In genomic region chr7:67619836-67620235, GRCm38 (mm10) we compare ENCODE assay signal across 14 mouse cellular contexts. TPM values are rescaled to one million over a fixed set of nuclear protein-coding genes. Genes with fewer than 3 reads are reported as not detected.
DNase-seq lines count a peak whose midpoint lies in the region; ATAC-seq and TF ChIP-seq lines count a peak whose summit lies in the region.
"Had no signal": no experiment of that assay in that cellular context is flagged by ENCODE, and none has a peak within 500 bp of the region (broad histone marks: within the 10 kb centered on the region; RNA-seq: fewer than 3 reads in every experiment).

No protein-coding gene starts in this region.

- H3K36me3 ChIP-seq in lung, embryonic 14.5 days (ENCODE audit: insufficient read depth) = no peaks in the 10 kb centered on the region
- H3K36me3 ChIP-seq in MEL (ENCODE audit: control insufficient read depth in 1 of 2, insufficient read depth in 2 of 2, low read length in 2 of 2) = no peaks in the 10 kb centered on the region
- H3K36me3 ChIP-seq: forebrain, embryonic 10.5 days; heart, embryonic 15.5 days; liver, embryonic 13.5 days; midbrain, embryonic 10.5 days had no signal

- peak overlapping the region; percentile 32; the same call in 1 of the 2 replicates for H3K27ac ChIP-seq in gastrocnemius, adult 2 months
- no peak overlapping the region for H3K27ac ChIP-seq in lung, embryonic 14.5 days (ENCODE audit: low read depth)
- H3K27ac ChIP-seq in MEL (ENCODE audit: control insufficient read depth, low read depth, low read length) = no peak overlapping the region
- H3K27ac ChIP-seq: forebrain, embryonic 10.5 days; heart, embryonic 15.5 days; liver, embryonic 13.5 days; midbrain, embryonic 10.5 days had no signal

- no peak overlapping the region for H3K4me2 ChIP-seq in lung, embryonic 14.5 days
- H3K4me2 ChIP-seq: heart, embryonic 15.5 days; liver, embryonic 13.5 days had no signal

- 72% methylated on average over 4 of the region's 4 CpGs for WGBS in lung, embryonic 14.5 days

- no peaks in the 10 kb centered on the region for H3K79me2 ChIP-seq in MEL (ENCODE audit: control insufficient read depth, insufficient read depth, low read length, poor library complexity)

- H3K4me3 ChIP-seq in gastrocnemius, adult 2 months = no peak overlapping the region
- H3K4me3 ChIP-seq in lung, embryonic 14.5 days (ENCODE audit: low read depth, low read length) = no peak overlapping the region
- H3K4me3 ChIP-seq in MEL (ENCODE audit: control insufficient read depth in 1 of 2, insufficient read depth in 1 of 2, low read depth in 2 of 2, low read length in 2 of 2) = no peak overlapping the region
- H3K4me3 ChIP-seq: forebrain, embryonic 10.5 days; heart, embryonic 15.5 days; liver, embryonic 13.5 days; midbrain, embryonic 10.5 days had no signal

- H3K9me3 ChIP-seq in lung, embryonic 14.5 days (ENCODE audit: low read depth, low read length) = no peaks in the 10 kb centered on the region
- H3K9me3 ChIP-seq in MEL (replicated peaks; ENCODE audit: insufficient read depth, low read length) = no peaks in the 10 kb centered on the region
- H3K9me3 ChIP-seq: forebrain, embryonic 10.5 days; heart, embryonic 15.5 days; liver, embryonic 13.5 days; midbrain, embryonic 10.5 days had no signal

- TF ChIP-seq EP300 in MEL (IDR thresholded peaks at IDR 0.05; ENCODE audit: low read depth in 1 of 2, low read length in 2 of 2) = no peak

- H3K9ac ChIP-seq in lung, embryonic 14.5 days = no peak overlapping the region
- no peak overlapping the region for H3K9ac ChIP-seq in MEL (ENCODE audit: control insufficient read depth, low read depth, low read length, poor library complexity, severe bottlenecking)
- H3K9ac ChIP-seq: heart, embryonic 15.5 days; liver, embryonic 13.5 days had no signal

- H3K27me3 ChIP-seq in lung, embryonic 14.5 days (ENCODE audit: insufficient read depth, low read length) = no peaks in the 10 kb centered on the region
- H3K27me3 ChIP-seq in MEL (ENCODE audit: control insufficient read depth in 1 of 2, insufficient read depth in 2 of 2, low read length in 2 of 2) = no peaks in the 10 kb centered on the region
- H3K27me3 ChIP-seq: heart, embryonic 15.5 days; liver, embryonic 13.5 days had no signal

- no peak for TF ChIP-seq POLR2A in MEL (IDR thresholded peaks at IDR 0.05; ENCODE audit: control insufficient read depth in 1 of 2, insufficient read depth in 1 of 2, low read depth in 1 of 2, low read length in 2 of 2, poor library complexity in 1 of 2)

- peak; percentile 33 for TF ChIP-seq RAD21 in MEL (IDR thresholded peaks at IDR 0.05; ENCODE audit: low read depth, low read length)

- intact Hi-C loops in gastrocnemius, adult 2 months (cut with DNase I) = loop anchor here (5.0 kb wide), 1 partner anchor 58 kb away; no protein-coding TSS in a partner anchor
- intact Hi-C loops in left cerebral cortex, postnatal 14 days (cut with DNase I) = no loop called here

- TF ChIP-seq CTCF in gastrocnemius, adult 2 months (IDR thresholded peaks at IDR 0.05) = peak; percentile 62
- TF ChIP-seq CTCF in lung, embryonic 14.5 days (IDR thresholded peaks at IDR 0.05; ENCODE audit: low read depth) = peak; percentile 35
- TF ChIP-seq CTCF in MEL (IDR thresholded peaks at IDR 0.05 in 2 of 3, conservative IDR thresholded peaks at IDR 0.05 in 1 of 3; ENCODE audit: control insufficient read depth in 1 of 3, insufficient read depth in 1 of 3, low read depth in 2 of 3, low read length in 3 of 3, poor library complexity in 1 of 3, severe bottlenecking in 1 of 3) = peak in 1 of 3 experiments; percentile 21; a peak in 1 of 6 replicates

- no peak for DNase-seq in gastrocnemius, adult 2 months
- DNase-seq in gastrocnemius, postnatal 25 days = no peak
- DNase-seq in lung, embryonic 14.5 days = peak; percentile 44
- no peak for DNase-seq in lung, postnatal 10 days
- DNase-seq in MEL (ENCODE audit: low read depth, low spot score) = peak; percentile 11
- DNase-seq in left cerebral cortex, postnatal 14 days (ENCODE audit: low spot score in 2 of 2) = peak; percentile 49 to 70
- no peak for DNase-seq in lung, postnatal 4 days
- DNase-seq: kidney, postnatal 25 days; liver, embryonic 13.5 days; thymus, adult 18-20 months had no signal

- no peaks in the 10 kb centered on the region for H3K4me1 ChIP-seq in lung, embryonic 14.5 days (ENCODE audit: insufficient read depth)
- H3K4me1 ChIP-seq in MEL (ENCODE audit: control insufficient read depth in 1 of 2, insufficient read depth in 2 of 2, low read length in 2 of 2) = no peaks in the 10 kb centered on the region
- H3K4me1 ChIP-seq: liver, embryonic 13.5 days had no signal

- ATAC-seq in lung, embryonic 14.5 days (ENCODE audit: insufficient read depth) = no peak
- no peak for ATAC-seq in erythroblast, adult 5-6 weeks (replicated peaks; ENCODE audit: low FRiP score, poor library complexity, severe bottlenecking)

TF ChIP-seq in MEL, 35 proteins besides CTCF, POLR2A, EP300 and RAD21:
- no peak for TF ChIP-seq MAX (IDR thresholded peaks at IDR 0.05; ENCODE audit: low read length)
- TF ChIP-seq SMC3 (IDR thresholded peaks at IDR 0.05; ENCODE audit: low read depth, low read length) = peak; percentile 39
- TF ChIP-seq USF2 (IDR thresholded peaks at IDR 0.05; ENCODE audit: borderline replicate concordance in 1 of 2, insufficient read depth in 1 of 2, low read depth in 1 of 2, low read length in 2 of 2) = no peak
- TF ChIP-seq MAFK (IDR thresholded peaks at IDR 0.05; ENCODE audit: borderline replicate concordance, low read depth, low read length) = no peak

RNA-seq across cellular contexts. Expression of gene Lrrc28, which starts 25.2 kb away (rescaled TPM):
- total RNA-seq in gastrocnemius, adult 2 months (2021) = 10 to 100 TPM; 21.3 to 23.6 TPM
- total RNA-seq in gastrocnemius, postnatal 25 days (2021) = 10 to 100 TPM; 19.2 to 25.1 TPM
- 16.2 and 16.6 TPM in 2 replicates for polyA plus RNA-seq in lung, embryonic 14.5 days (2014; fragmentation: Nextera tagmentation; extraction: Ambion mirVana)
- total RNA-seq in MEL (2012; rRNA removed) = 9.7 and 10.0 TPM in 2 replicates
- polyA plus RNA-seq in MEL (2012; ENCODE audit: insufficient read depth in 1 of 2, insufficient read length in 2 of 2, low read depth in 1 of 2, low replicate concordance in 2 of 2, missing spikeins in 1 of 2) = 10 to 100 TPM in 1 of 2 experiments, not detected in 1; 16.0 TPM
- total RNA-seq in left cerebral cortex, postnatal 14 days (2021) = 10 to 100 TPM; 34.1 to 34.8 TPM
- 1.5 and 5.2 TPM in 2 replicates for total RNA-seq in erythroblast, adult 5-6 weeks (2015; ENCODE audit: low replicate concordance)
- total RNA-seq in erythroblast, adult 5-6 weeks (2017; ENCODE audit: low replicate concordance) = 9.4 and 12.4 TPM in 2 replicates

RNA-seq across cellular contexts. Expression of gene Ttc23, which starts 27.4 kb away (rescaled TPM):
- 10 to 100 TPM; 23.3 to 25.3 TPM for total RNA-seq in gastrocnemius, adult 2 months (2021)
- 10 to 100 TPM; 17.1 to 21.7 TPM for total RNA-seq in gastrocnemius, postnatal 25 days (2021)
- polyA plus RNA-seq in lung, embryonic 14.5 days (2014; fragmentation: Nextera tagmentation; extraction: Ambion mirVana) = 33.5 and 35.7 TPM in 2 replicates
- 0.42 and 0.82 TPM in 2 replicates for total RNA-seq in MEL (2012; rRNA removed)
- 1 to 10 TPM in 1 of 2 experiments, not detected in 1; 4.8 TPM for polyA plus RNA-seq in MEL (2012; ENCODE audit: insufficient read depth in 1 of 2, insufficient read length in 2 of 2, low read depth in 1 of 2, low replicate concordance in 2 of 2, missing spikeins in 1 of 2)
- total RNA-seq in left cerebral cortex, postnatal 14 days (2021) = 1 to 10 TPM; 7.8 to 9.7 TPM
- 0.84 TPM in 1 of 2 replicates, not detected in the other for total RNA-seq in erythroblast, adult 5-6 weeks (2015; ENCODE audit: low replicate concordance)
- 0.60 and 2.4 TPM in 2 replicates for total RNA-seq in erythroblast, adult 5-6 weeks (2017; ENCODE audit: low replicate concordance)

Comparison
In these comparisons a context has a peak if more than half of its experiments do, and no peak if none do; other contexts are left out.
1. DNase-seq: peak in lung, embryonic 14.5 days (single experiment), MEL (single experiment) and left cerebral cortex, postnatal 14 days (2 of 2); none in gastrocnemius, adult 2 months (single experiment), gastrocnemius, postnatal 25 days (single experiment), lung, postnatal 10 days (single experiment) and lung, postnatal 4 days (0 of 2).